Mouse (Mus musculus): Measurements from ENCODE around the gene Map3k11.

Map3k11 gene

GRCm38 (mm10) chr19:5734325-5734724 is 45.8 kb downstream of the Map3k11 start:
- no peak for DNase-seq (ENCODE audit: low spot score)

DNA sequence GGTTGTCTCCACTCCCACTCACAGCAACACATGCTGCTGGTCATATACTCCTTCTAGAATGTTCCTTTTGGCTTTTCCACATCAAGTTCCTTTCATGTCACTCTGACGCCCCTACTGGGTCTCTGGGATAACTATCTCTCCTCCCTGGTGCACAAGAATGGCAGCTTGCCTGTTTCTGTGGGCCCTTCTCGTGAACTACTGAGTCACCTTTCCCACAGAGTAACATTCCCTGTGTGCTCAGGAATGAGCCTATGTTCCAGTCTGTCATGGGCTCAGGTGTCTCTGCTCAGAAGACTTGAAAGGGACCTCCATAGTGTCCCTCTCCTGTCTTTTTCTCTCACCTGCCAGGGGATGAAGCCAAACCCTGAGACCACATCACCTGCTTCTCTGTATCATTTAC is 50.9 kb downstream of the Map3k11 start:
- no peak for DNase-seq (ENCODE audit: low spot score)

GRCm38 (mm10) chr19:5740320-5741317 is 52.1 kb downstream of the Map3k11 start, which contains the start of gene Ltbp3:
TSS of gene Ltbp3 (plus strand) at chr19:5740904.
- peak; percentile 86 for DNase-seq (ENCODE audit: low spot score)

GRCm38 (mm10) chr19:5741641-5742240 is 53.2 kb downstream of the Map3k11 start:
- DNase-seq (ENCODE audit: low spot score) = peak; percentile 91

GRCm38 (mm10) chr19:5742241-5742641 is 53.7 kb downstream of the Map3k11 start:
- DNase-seq (ENCODE audit: low spot score) = no peak

GRCm38 (mm10) chr19:5743576-5743975 is 55.0 kb downstream of the Map3k11 start:
- no peak for DNase-seq (ENCODE audit: low spot score)

GRCm38 (mm10) chr19:5745756-5746710 is 57.5 kb downstream of the Map3k11 start:
- peak; percentile 74 for DNase-seq (ENCODE audit: low spot score)

DNA sequence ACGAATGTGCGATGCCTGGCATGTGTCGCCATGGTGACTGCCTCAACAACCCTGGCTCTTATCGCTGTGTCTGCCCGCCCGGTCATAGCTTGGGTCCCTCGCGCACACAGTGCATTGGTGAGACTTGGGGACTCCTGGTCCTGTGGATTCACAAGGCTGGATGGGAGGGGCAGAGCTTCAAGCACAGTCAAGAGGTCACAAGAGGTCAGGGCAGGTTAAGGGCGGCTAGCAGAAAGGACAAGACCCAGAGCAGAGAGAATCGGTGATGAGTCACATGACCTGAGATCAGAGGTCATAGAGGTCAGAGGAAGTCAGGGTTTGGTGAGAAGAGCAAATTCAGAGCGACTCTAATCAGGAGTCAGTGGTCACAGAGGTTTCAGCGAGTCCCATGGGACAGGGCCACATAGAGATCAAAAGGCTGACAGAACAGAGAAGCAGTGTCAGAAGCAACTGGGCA is 58.4 kb downstream of the Map3k11 start:
- DNase-seq (ENCODE audit: low spot score) = no peak

GRCm38 (mm10) chr19:5749476-5749875 is 60.9 kb downstream of the Map3k11 start:
- no peak for DNase-seq (ENCODE audit: low spot score)

DNA sequence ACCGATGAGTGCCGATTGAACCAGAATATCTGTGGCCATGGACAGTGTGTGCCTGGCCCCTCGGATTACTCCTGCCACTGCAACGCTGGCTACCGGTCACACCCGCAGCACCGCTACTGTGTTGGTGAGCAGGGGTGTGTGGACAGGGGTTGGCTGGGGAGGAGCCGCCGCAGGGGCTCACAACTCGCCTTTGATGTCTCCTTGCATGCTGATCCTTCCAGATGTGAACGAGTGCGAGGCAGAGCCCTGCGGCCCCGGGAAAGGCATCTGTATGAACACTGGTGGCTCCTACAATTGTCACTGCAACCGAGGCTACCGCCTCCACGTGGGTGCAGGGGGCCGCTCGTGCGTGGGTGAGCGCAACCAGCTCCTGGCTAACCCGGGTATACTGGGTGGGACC is 62.4 kb downstream of the Map3k11 start:
- DNase-seq (ENCODE audit: low spot score) = no peak

DNA sequence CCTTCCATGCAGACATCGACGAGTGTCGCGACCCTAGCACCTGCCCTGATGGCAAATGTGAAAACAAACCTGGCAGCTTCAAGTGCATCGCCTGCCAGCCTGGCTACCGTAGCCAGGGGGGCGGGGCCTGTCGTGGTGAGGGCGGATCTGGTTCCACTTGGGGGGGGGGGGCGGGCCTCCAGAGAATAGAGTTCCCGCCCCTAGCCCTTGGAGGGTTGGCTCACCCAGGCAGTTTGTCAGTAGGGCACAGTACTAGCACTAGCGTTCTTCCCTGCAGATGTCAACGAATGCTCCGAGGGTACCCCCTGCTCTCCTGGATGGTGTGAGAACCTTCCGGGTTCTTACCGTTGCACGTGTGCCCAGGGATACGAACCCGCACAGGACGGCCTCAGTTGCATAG is 63.2 kb downstream of the Map3k11 start:
- DNase-seq (ENCODE audit: low spot score) = peak; percentile 72

All from testis, postnatal 10 days (tissue).